Mouse (Mus musculus) heart, embryonic 14.5 days (tissue): Measurements from ENCODE around the gene Dctn3. TPM values are rescaled to one million over a fixed set of nuclear protein-coding genes. Genes with fewer than 3 reads are reported as not detected.

ENCODE experiments used
- ATAC-seq: fragments of 200-750 bp; cut with Nextera tagmentation; 2 replicates; pipeline ENCODE4 v1.8.0; 2017; ENCODE audit warnings: low read depth, moderate TSS enrichment; ENCODE audit not compliant: insufficient number of reproducible peaks, insufficient read depth, low FRiP score
- H3K27ac ChIP-seq, 2 experiments: fragments of 200-500 bp in 1 of 2; fragments of 300-500 bp in 1 of 2; sonication (generic) in 1 of 2; replicated peaks in 1 of 2; 2 replicates each; pipeline ENCODE4 v1.5.1; 2012 to 2014; ENCODE audit warnings: low read depth in 2 of 2, low read length in 2 of 2, control low read depth in 1 of 2, mild to moderate bottlenecking in 1 of 2, mixed read lengths in 1 of 2; ENCODE audit not compliant: control insufficient read depth in 1 of 2, insufficient read depth in 1 of 2
- H3K27me3 ChIP-seq: fragments of 300-500 bp; sonication (generic); 2 replicates; pipeline ENCODE4 v1.6.1; 2014; ENCODE audit warnings: mild to moderate bottlenecking, low read length, control low read depth; ENCODE audit not compliant: control insufficient read depth, insufficient read depth
- H3K36me3 ChIP-seq: fragments of 300-500 bp; sonication (generic); 2 replicates; pipeline ENCODE4 v1.6.1; 2014; ENCODE audit warnings: mild to moderate bottlenecking, control low read depth, low read length, mixed read lengths; ENCODE audit not compliant: control insufficient read depth, insufficient read depth
- H3K4me1 ChIP-seq, 2 experiments: fragments of 200-500 bp in 1 of 2; fragments of 300-500 bp in 1 of 2; sonication (generic) in 1 of 2; 2 replicates each; pipeline ENCODE4 v1.6.1; 2012 to 2014; ENCODE audit warnings: low read length in 2 of 2, control low read depth in 1 of 2, mixed read lengths in 1 of 2; ENCODE audit not compliant: control insufficient read depth in 2 of 2, insufficient read depth in 2 of 2
- H3K4me2 ChIP-seq: fragments of 300-500 bp; sonication (generic); 2 replicates; pipeline ENCODE4 v1.6.1; 2014; ENCODE audit warnings: mild to moderate bottlenecking, low read length
- H3K4me3 ChIP-seq, 2 experiments: fragments of 200-500 bp in 1 of 2; fragments of 300-500 bp in 1 of 2; sonication (generic) in 1 of 2; 2 replicates each; pipeline ENCODE4 v1.5.1; 2012 to 2014; ENCODE audit warnings: low read length in 2 of 2, mild to moderate bottlenecking in 2 of 2, control low read depth in 1 of 2, low read depth in 1 of 2, moderate library complexity in 1 of 2; ENCODE audit not compliant: control insufficient read depth in 1 of 2, insufficient read depth in 1 of 2
- H3K9ac ChIP-seq: fragments of 300-500 bp; sonication (generic); 2 replicates; pipeline ENCODE4 v1.6.1; 2014; ENCODE audit warnings: mild to moderate bottlenecking, low read length
- H3K9me3 ChIP-seq: fragments of 300-500 bp; sonication (generic); 2 replicates; pipeline ENCODE4 v1.6.1; 2016; ENCODE audit warnings: low read length, control low read depth; ENCODE audit not compliant: control insufficient read depth
- WGBS: fragments of 180-500 bp; shearing (Covaris S2); extraction: QIAGEN DNeasy Blood & Tissue Kit; methylation state at CpG from one replicate; pipeline ENCODE4 v1.1.7; 2014; 5-methylcytosine and 5-hydroxymethylcytosine counted together
- polyA plus RNA-seq: library from polyadenylated mRNA; unstranded; fragments of >200 nt; fragmentation: Nextera tagmentation; extraction: Ambion mirVana; gene quantifications from 2 replicates; pipeline ENCODE4 v1.2.1, GENCODE M21; 2014

Gene Dctn3
- polyA plus RNA-seq, 1 experiment from 2014 or later: 134 TPM

GRCm38 (mm10) chr4:41678863-41679262 lies 44.1 kb downstream of the Dctn3 start:
- Histone ChIP-seq H3K4me1 (peaks cover 33 to 55% of the 10 kb centered on the region in 2 experiments), H3K9ac (0 out of 2 replicates have a peak overlapping the region, but pooled peaks have one; percentile 25), H3K9me3 (no peaks in the 10 kb centered on the region), H3K36me3 (no peaks in the 10 kb centered on the region), H3K4me2 (no peak overlapping the region), H3K27ac (no peak overlapping the region; a peak in 1 of 4 replicates), H3K27me3 (peaks cover 9% of the 10 kb centered on the region), H3K4me3 (no peak overlapping the region)
- 42% methylated on average over 6 of the region's 6 CpGs for WGBS
- ATAC-seq: no peak

GRCm38 (mm10) chr4:41677006-41677629 lies 45.9 kb downstream of the Dctn3 start:
- ATAC-seq: peak; percentile 67
- WGBS: 42% methylated on average over 13 of the region's 13 CpGs
- Histone ChIP-seq H3K27me3 (peaks cover 11% of the 10 kb centered on the region), H3K9ac (0 out of 2 replicates have a peak overlapping the region, but pooled peaks have one; percentile 8), H3K27ac (peak overlapping the region; percentile 2 to 50; a peak in 3 of 4 replicates), H3K36me3 (no peaks in the 10 kb centered on the region), H3K4me1 (peaks cover 43 to 55% of the 10 kb centered on the region in 2 experiments), H3K9me3 (no peaks in the 10 kb centered on the region), H3K4me3 (no peak overlapping the region), H3K4me2 (no peak overlapping the region)

DNA sequence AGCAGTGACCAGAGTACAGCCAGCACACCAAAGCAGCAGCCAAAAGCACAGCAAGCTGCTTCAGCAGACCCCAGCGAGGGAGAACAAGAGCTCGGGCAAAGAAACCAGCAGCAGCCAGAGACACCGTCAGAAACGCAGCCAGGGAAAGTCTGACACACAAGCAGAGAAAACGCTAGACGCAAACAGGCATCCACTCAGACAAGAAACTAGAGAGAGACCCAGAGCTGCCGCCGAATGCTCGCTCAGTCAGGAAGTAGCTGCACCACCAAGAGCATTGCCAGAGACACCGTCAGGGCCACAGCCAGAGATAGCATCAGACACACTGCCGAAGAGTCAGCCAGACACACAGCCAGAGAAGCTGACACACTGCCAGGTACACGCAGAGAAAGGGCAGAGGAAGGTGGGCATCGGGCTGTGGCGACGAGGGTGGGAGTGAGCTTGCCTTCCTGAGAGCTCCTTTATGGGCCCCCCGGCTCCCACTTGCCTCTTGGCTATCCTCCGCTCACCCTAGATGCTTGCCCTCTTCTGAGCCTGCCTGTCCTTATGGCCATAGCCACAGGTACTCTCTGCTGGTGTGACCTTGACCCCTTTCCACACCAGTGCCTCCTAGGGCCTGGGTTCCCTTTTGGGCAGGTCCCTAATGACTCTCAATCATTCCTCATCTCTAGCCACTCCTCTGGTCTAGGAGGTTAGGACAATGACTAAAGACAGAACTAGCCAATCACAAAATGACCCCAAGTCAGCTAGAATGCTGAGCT lies 46.5 kb downstream of the Dctn3 start:
- H3K4me2 ChIP-seq: peak overlapping the region; percentile 7; the same call in 1 of the 2 replicates
- H3K9ac ChIP-seq: peak overlapping the region; percentile 47
- H3K27me3 ChIP-seq: peaks cover 13% of the 10 kb centered on the region
- H3K36me3 ChIP-seq: no peaks in the 10 kb centered on the region
- 37% methylated on average over 17 of the region's 17 CpGs for WGBS
- peaks cover 43 to 61% of the 10 kb centered on the region in 2 experiments for H3K4me1 ChIP-seq
- ATAC-seq: no peak
- H3K9me3 ChIP-seq: no peaks in the 10 kb centered on the region
- H3K4me3 ChIP-seq: no peak overlapping the region
- H3K27ac ChIP-seq: peak overlapping the region in 1 of 2 experiments; percentile 34; a peak in 3 of 4 replicates

GRCm38 (mm10) chr4:41673186-41673585 lies 49.8 kb downstream of the Dctn3 start:
- peaks cover 29 to 38% of the 10 kb centered on the region in 2 experiments for H3K4me1 ChIP-seq
- WGBS: 62% methylated on average over 19 of the region's 19 CpGs

DNA sequence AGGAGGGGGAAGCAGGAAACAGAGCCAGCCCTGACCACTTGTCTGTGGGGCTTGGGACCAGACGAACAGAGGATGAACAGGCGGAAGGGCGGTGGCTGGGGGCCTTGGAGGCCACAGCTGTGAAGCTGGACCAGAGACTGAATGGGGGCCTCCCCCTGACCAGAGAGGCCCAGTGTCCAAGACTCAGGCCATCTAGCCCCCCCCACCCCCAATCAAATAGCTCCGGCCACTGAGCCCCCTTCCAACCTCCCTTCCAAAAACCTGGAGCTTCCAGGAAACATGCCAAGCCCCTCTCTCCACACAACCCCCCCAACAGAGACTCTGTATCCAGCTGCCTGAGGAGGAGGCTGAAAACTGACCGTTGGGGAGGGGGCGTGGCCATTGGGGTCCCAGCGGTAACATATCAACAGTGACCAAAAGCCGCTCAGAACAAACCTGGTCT lies 50.4 kb downstream of the Dctn3 start:
- H3K4me1 ChIP-seq: peaks cover 25 to 32% of the 10 kb centered on the region in 2 experiments

More at GRCm38 (mm10) chr4:41673186-41673585, 49.8 kb downstream of the Dctn3 start:
- no peak for ATAC-seq
- Histone ChIP-seq H3K9me3 (no peaks in the 10 kb centered on the region), H3K4me3 (no peak overlapping the region), H3K27me3 (peaks cover 13% of the 10 kb centered on the region; the same call in 1 of the 2 replicates), H3K9ac (no peak overlapping the region), H3K4me2 (no peak overlapping the region), H3K27ac (no peak overlapping the region), H3K36me3 (no peaks in the 10 kb centered on the region)

DNA sequence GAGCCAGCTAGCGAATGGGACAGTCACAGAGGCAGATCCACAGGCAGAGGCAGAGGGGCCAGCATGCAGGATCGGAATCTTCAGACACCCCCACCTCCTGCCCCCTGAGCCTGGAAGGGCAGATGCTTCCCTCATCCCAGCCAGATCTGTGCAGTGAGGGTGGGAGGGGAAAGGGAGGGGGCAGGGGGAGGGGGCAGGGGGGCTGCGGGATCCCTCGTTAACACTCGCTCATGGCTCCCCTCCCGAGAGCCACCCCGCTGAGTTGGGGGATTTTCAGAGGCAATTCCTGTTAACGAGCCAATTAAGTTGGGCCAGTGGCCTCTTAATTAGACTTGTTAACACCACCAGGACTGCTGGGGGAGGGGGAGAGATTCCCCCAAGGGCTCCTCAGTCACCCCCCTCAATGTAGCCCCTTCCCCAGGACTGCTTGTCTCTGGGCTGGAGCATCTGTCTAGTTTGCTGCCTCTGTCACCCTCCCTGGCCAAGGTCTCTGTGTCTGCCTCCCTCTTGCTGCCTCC lies 50.9 kb downstream of the Dctn3 start:
- no peak overlapping the region for H3K4me2 ChIP-seq
- H3K36me3 ChIP-seq: no peaks in the 10 kb centered on the region
- peaks cover 13% of the 10 kb centered on the region; the same call in 1 of the 2 replicates for H3K27me3 ChIP-seq
- H3K4me1 ChIP-seq: peaks cover 20 to 27% of the 10 kb centered on the region in 2 experiments
- no peak overlapping the region for H3K9ac ChIP-seq
- ATAC-seq: no peak
- H3K27ac ChIP-seq: no peak overlapping the region
- WGBS: 32% methylated on average over 8 of the region's 8 CpGs
- no peaks in the 10 kb centered on the region for H3K9me3 ChIP-seq
- no peak overlapping the region for H3K4me3 ChIP-seq

More for the DNA sequence above, 50.4 kb downstream of the Dctn3 start:
- peaks cover 13% of the 10 kb centered on the region; the same call in 1 of the 2 replicates for H3K27me3 ChIP-seq
- no peak overlapping the region for H3K4me2 ChIP-seq
- H3K9ac ChIP-seq: no peak overlapping the region
- no peaks in the 10 kb centered on the region for H3K36me3 ChIP-seq
- no peak for ATAC-seq
- no peaks in the 10 kb centered on the region for H3K9me3 ChIP-seq
- WGBS: 34% methylated on average over 8 of the region's 8 CpGs
- no peak overlapping the region for H3K27ac ChIP-seq
- no peak overlapping the region for H3K4me3 ChIP-seq

- Histone ChIP-seq H3K9me3 (no peaks in the 10 kb centered on the region), H3K4me2 (no peak overlapping the region), H3K36me3 (no peaks in the 10 kb centered on the region), H3K9ac (no peak overlapping the region), H3K4me3 (no peak overlapping the region), H3K4me1 (peaks cover 15 to 22% of the 10 kb centered on the region in 2 experiments), H3K27me3 (peaks cover 13% of the 10 kb centered on the region; the same call in 1 of the 2 replicates), H3K27ac (no peak overlapping the region)
- ATAC-seq: no peak
- WGBS: 27% methylated on average over 5 of the region's 5 CpGs
Observed at GRCm38 (mm10) chr4:41671500-41671899, 51.5 kb downstream of the Dctn3 start.
